Mouse (Mus musculus) MEL-GATA-1-ER (cell line): ENCODE results near the gene Tcf23.
"Not testable (repeated sequence)": the region's sequence is repeated elsewhere in the genome, so short reads cannot be mapped to it uniquely, and the experiment has no call there.

Experiments
- DNase-seq: peaks from one replicate; pipeline ENCODE4 v3.0.0-alpha.2; 2012; ENCODE audit warnings: low read depth; ENCODE audit errors: extremely low read depth

Gene Tcf23

DNA sequence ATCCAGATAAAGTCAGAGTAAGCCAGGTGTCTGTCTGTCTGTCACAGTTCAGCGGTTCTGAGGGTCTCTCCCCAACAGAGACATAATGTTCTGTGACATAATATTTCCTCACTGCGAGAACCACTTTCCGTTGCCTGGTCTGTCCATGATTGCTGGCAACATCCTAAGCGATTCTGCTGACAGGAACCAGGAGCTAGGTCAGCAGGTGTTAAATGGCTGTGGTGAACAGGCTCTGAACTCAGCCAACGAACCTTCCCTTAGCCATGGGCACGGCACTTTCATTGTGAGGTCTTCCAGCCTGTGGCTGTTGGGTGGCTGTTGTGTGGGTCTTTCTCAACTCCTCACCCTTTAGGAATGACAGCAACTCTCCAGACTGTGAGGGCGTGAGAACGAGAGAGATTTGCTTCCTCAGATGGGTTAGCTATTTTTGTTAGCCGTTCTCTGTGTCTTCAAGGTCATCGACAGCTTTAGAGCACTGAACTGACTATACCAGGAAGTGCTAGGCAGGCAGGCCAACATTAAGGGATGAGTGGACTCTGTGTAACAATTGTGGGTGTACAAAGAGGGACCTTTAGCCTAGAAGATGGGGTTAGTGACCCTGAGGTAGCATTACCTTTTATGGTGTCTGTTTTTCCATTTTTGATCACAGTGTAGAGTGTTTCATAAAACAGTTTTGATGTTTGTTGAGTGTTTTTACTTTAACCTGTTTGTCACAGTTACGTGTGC, 26.6 kb downstream of the Tcf23 start:
- no peak for DNase-seq

DNA sequence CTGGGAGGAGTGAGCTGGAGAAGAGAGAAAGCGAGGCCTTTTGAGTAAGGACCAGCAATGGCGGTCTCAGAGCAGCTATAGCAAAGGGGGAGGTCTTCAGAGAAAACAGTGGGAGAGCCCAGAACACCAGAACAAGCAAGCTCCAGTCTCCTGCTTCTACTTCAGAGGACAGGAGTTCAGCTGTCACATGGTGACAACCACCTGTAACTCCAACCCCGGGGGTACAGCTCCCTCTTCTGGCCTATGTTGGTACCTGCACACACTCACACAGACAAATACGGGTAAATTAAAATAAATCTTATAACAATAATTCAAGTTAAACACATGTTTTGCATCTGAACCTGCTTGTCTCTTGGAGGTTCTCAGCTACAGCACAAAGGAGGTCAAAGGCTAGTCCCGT, 29.8 kb downstream of the Tcf23 start:
- peak; percentile 63 for DNase-seq

GRCm38 (mm10) chr5:30999324-30999723, 30.9 kb downstream of the Tcf23 start:
- no peak for DNase-seq

- no peak for DNase-seq
Measured at GRCm38 (mm10) chr5:31000122-31000521, 31.7 kb downstream of the Tcf23 start.

- DNase-seq, result no peak
Measured at GRCm38 (mm10) chr5:31000993-31001392, 32.5 kb downstream of the Tcf23 start.

DNA sequence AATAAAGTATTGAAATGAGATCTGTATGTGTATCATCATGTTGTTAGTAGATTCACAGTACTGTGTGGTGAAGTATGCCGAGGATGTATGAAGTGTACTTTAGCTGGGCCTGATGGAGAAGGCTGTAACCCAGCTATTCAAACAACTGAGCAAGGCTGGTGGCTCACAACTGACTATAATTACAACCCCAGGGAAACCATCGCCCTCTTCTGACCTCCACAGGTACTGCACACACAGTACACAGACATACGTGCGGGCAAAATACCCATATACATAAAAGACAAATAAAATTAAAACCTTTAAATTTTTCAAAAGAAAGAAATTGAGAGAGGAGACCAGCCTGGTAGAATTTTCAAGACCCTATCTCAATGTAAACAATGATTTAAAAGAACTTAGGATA, 33.1 kb downstream of the Tcf23 start:
- peak; percentile 18 for DNase-seq

DNA sequence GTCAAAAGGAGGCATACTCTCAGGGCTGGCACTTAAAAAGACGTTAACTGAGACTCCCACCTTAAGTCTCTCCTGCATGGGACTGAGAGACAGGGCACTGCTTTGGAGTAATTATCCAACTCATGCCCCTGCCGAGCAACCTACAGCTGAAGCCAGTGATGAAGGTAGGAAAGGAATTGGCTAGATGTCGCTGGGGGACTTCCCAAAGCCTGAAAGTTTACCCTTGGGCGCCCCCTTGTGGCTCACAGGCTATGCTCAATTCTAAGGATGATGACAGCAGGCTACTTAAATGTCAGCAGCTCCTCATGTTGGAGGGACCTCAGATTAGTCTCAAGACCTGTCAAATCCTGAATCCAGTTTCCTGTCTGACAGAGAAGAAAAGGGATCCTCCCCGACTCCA, 35.7 kb downstream of the Tcf23 start:
- DNase-seq, result peak; percentile 79

DNA sequence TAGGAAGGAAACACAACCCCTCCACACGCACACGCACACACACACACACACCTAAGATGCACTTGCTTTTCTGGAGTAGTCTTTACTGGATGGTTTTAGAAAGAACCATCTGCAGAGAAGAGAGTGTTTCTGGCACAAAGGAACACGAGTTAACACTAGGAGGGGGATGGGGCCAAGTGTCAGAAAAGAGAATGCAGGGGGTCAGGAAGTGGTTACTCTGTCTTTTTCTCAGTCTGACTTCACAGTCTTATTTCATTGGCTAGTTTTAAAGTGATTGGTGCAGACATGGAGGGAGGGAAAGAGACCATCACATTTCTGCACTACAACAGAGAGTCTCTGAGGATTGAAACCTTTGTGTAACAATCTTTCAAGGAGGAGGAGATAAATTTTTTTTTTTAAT, 44.3 kb downstream of the Tcf23 start:
- no peak for DNase-seq

DNA sequence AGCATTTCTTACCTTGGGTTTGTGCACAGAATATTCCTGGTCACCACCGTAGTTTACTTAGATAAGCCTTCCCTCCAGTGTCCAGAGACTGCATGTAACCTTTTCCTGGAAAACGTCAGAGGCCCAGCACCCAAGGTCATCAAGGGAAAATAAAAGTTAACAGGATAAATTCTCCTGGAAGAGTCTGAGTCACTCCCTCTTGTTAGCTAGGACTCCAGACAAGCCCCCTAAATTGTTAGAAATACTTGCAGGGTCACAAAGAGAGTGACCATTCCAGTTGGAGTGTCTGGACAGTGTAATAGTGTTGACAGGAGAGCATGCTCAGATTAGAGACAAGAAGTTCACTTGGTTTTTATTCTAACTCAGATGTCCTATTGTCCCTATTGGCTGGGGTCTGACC, 47.5 kb downstream of the Tcf23 start:
- DNase-seq, result no peak

- DNase-seq, result not testable (repeated sequence)
Measured at GRCm38 (mm10) chr5:31021790-31022189, 53.3 kb downstream of the Tcf23 start.

GRCm38 (mm10) chr5:31022690-31023089, 54.2 kb downstream of the Tcf23 start:
- no peak for DNase-seq

DNA sequence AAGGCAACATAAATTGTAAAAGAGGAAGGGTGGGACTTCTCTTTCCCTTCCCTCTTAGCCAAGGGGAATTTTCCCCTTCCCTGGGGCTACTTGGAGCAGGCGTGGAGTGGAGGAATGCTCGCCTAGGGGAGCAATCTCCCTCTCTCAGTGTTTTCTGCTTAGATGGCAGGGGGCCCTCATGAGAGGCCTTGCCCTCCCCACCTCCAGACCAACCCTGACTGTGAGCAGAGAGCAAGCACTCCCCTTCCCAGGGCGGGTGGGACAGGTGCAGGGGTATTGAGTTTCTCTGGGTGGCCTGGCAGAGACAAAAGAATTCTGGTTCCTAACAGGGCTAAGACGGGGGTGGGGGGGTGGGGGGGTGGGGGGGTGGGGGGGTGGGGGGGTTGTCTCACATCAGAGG, 54.8 kb downstream of the Tcf23 start:
- no peak for DNase-seq

DNA sequence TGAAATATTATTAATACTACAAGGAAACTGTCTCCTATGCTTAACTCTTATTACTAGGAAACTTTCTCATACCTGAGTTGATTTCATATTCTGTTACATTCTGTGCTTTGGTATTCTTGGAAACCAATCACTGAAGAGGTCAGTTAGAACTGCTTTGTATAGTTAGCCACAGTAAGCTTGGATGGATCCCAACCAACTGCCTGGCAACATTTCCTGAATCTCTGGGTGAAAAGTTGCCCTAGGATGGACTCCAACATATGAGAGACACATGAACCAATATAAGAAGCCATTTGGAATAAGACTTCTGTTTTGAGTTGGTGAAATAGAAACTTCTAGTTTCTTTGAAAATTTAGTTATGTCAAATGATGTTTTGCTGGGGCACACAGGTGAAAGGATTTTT, 56.2 kb downstream of the Tcf23 start:
- no peak for DNase-seq
